Mouse (Mus musculus) adrenal gland, postnatal 25 days (tissue): ENCODE measurements at regions not wholly inside any gene's neighbourhood (a gene's known extent, or its start where the extent isn't known, plus 50 kb on each side); places are given as distances from the start of the nearest gene placed in this dataset.

Experiments
- DNase-seq: peaks from one replicate; pipeline ENCODE4 v3.0.0; 2021; ENCODE audit warnings: mixed read lengths

- no peak for DNase-seq
Measured at GRCm38 (mm10) chr1:43367151-43367895, 77.1 kb upstream of the Nck2 start.

- DNase-seq, result no peak
Measured at GRCm38 (mm10) chr1:43371863-43372262, 72.5 kb upstream of the Nck2 start.

- no peak for DNase-seq
Measured at GRCm38 (mm10) chr1:43374946-43375345, 69.4 kb upstream of the Nck2 start.

- no peak for DNase-seq
Measured at GRCm38 (mm10) chr1:43375851-43376250, 68.5 kb upstream of the Nck2 start.

- no peak for DNase-seq
Measured at GRCm38 (mm10) chr1:43377491-43378263, 66.7 kb upstream of the Nck2 start.

- no peak for DNase-seq
Measured at GRCm38 (mm10) chr1:43385008-43385407, 59.4 kb upstream of the Nck2 start.

GRCm38 (mm10) chr1:43394035-43394434 is 50.3 kb upstream of the Nck2 start:
- DNase-seq, result no peak
